In genomic region chr4:147335691-147336367, GRCm38 (mm10) we compare ENCODE assay signal across 13 mouse cellular contexts. TPM values are rescaled to one million over a fixed set of nuclear protein-coding genes. Genes with fewer than 3 reads are reported as not detected.
A peak's percentile ranks its signal among the peaks of the same experiment; 100 is the strongest.
DNase-seq lines count a peak whose midpoint lies in the region; ATAC-seq lines count a peak whose summit lies in the region.
"Not testable (repeated sequence)": the region's sequence is repeated elsewhere in the genome, so short reads cannot be mapped to it uniquely, and the experiment has no call there.
"Had no signal": no experiment of that assay in that cellular context is flagged by ENCODE, and none has a peak within 500 bp of the region (broad histone marks: within the 10 kb centered on the region; RNA-seq: fewer than 3 reads in every experiment).

No protein-coding gene starts in this region.

- H3K27ac ChIP-seq in embryonic facial prominence, embryonic 12.5 days; hindbrain, embryonic 12.5 days; kidney, embryonic 16.5 days (ENCODE audit: low read length); liver, embryonic 16.5 days (ENCODE audit: low read length); midbrain, embryonic 13.5 days; stomach, embryonic 16.5 days (ENCODE audit: low read length): not testable (repeated sequence)

- peaks cover 54% of the 10 kb centered on the region for H3K9me3 ChIP-seq in embryonic facial prominence, embryonic 12.5 days
- H3K9me3 ChIP-seq in hindbrain, embryonic 12.5 days (replicated peaks) = peaks cover 63% of the 10 kb centered on the region
- H3K9me3 ChIP-seq in kidney, embryonic 16.5 days (ENCODE audit: low read length) = peaks cover 48% of the 10 kb centered on the region
- peaks cover 28% of the 10 kb centered on the region for H3K9me3 ChIP-seq in liver, embryonic 16.5 days (replicated peaks; ENCODE audit: control insufficient read depth, low read length)
- peaks cover 61% of the 10 kb centered on the region for H3K9me3 ChIP-seq in midbrain, embryonic 13.5 days
- peaks cover 45% of the 10 kb centered on the region for H3K9me3 ChIP-seq in stomach, embryonic 16.5 days (replicated peaks; ENCODE audit: control insufficient read depth, low read length)

- ATAC-seq in embryonic facial prominence, embryonic 12.5 days (ENCODE audit: insufficient number of reproducible peaks, insufficient read depth, low FRiP score, low TSS enrichment) = peak; percentile 70
- peak; percentile 27; the same call in 1 of the 2 replicates for ATAC-seq in granulocyte monocyte progenitor cell, adult 5-6 weeks (replicated peaks; ENCODE audit: poor library complexity, severe bottlenecking)
- peak; percentile 71 for ATAC-seq in hindbrain, embryonic 12.5 days (ENCODE audit: low FRiP score)
- ATAC-seq in kidney, embryonic 16.5 days (ENCODE audit: low FRiP score, low TSS enrichment) = peak; percentile 46; the same call in 1 of the 2 replicates
- ATAC-seq in liver, embryonic 16.5 days (ENCODE audit: low read depth) = peak; percentile 28
- peak; percentile 50 for ATAC-seq in midbrain, embryonic 13.5 days
- ATAC-seq in stomach, embryonic 16.5 days (ENCODE audit: insufficient read depth, low FRiP score) = peak; percentile 40; the same call in 1 of the 2 replicates

- not testable (repeated sequence) for H3K27me3 ChIP-seq in embryonic facial prominence, embryonic 12.5 days; hindbrain, embryonic 12.5 days; kidney, embryonic 16.5 days (ENCODE audit: insufficient read depth, low read length); liver, embryonic 16.5 days (ENCODE audit: control insufficient read depth, insufficient read depth, low read depth, low read length); midbrain, embryonic 13.5 days; stomach, embryonic 16.5 days (ENCODE audit: control insufficient read depth, insufficient read depth, low read length)

- H3K36me3 ChIP-seq in embryonic facial prominence, embryonic 12.5 days; hindbrain, embryonic 12.5 days; kidney, embryonic 16.5 days (ENCODE audit: insufficient read depth, low read length); liver, embryonic 16.5 days (ENCODE audit: control insufficient read depth, insufficient read depth); midbrain, embryonic 13.5 days; stomach, embryonic 16.5 days (ENCODE audit: control insufficient read depth, insufficient read depth, low read length): not testable (repeated sequence)

- not testable (repeated sequence) for H3K4me1 ChIP-seq in embryonic facial prominence, embryonic 12.5 days; hindbrain, embryonic 12.5 days; kidney, embryonic 16.5 days (ENCODE audit: insufficient read depth, low read length); liver, embryonic 16.5 days (ENCODE audit: control insufficient read depth, low read depth, low read length); midbrain, embryonic 13.5 days (replicated peaks); stomach, embryonic 16.5 days (ENCODE audit: control insufficient read depth, insufficient read depth, low read length)

- H3K4me3 ChIP-seq in embryonic facial prominence, embryonic 12.5 days; hindbrain, embryonic 12.5 days; kidney, embryonic 16.5 days (ENCODE audit: low read length); liver, embryonic 16.5 days (ENCODE audit: low read depth, low read length); midbrain, embryonic 13.5 days (replicated peaks); stomach, embryonic 16.5 days (replicated peaks; ENCODE audit: low read length): not testable (repeated sequence)

- 31% methylated on average over 1 of the region's 1 CpGs for WGBS in embryonic facial prominence, embryonic 12.5 days
- WGBS in hindbrain, embryonic 12.5 days = 38% methylated on average over 1 of the region's 1 CpGs
- 52% methylated on average over 1 of the region's 1 CpGs for WGBS in kidney, embryonic 16.5 days
- 31% methylated on average over 1 of the region's 1 CpGs for WGBS in liver, embryonic 16.5 days (ENCODE audit: insufficient replicate concordance)
- 31% methylated on average over 1 of the region's 1 CpGs for WGBS in midbrain, embryonic 13.5 days
- 37% methylated on average over 1 of the region's 1 CpGs for WGBS in stomach, embryonic 16.5 days

- not testable (repeated sequence) for H3K4me2 ChIP-seq in embryonic facial prominence, embryonic 12.5 days (replicated peaks); hindbrain, embryonic 12.5 days (replicated peaks); kidney, embryonic 16.5 days (replicated peaks; ENCODE audit: low read depth, low read length); liver, embryonic 16.5 days (ENCODE audit: low read depth, low read length); midbrain, embryonic 13.5 days (replicated peaks); stomach, embryonic 16.5 days (ENCODE audit: low read depth, low read length)

- peak; percentile 10 for DNase-seq in 3T3-L1 (ENCODE audit: low read depth, low spot score)

- not testable (repeated sequence) for H3K9ac ChIP-seq in embryonic facial prominence, embryonic 12.5 days; hindbrain, embryonic 12.5 days; kidney, embryonic 16.5 days (replicated peaks; ENCODE audit: low read length); liver, embryonic 16.5 days (ENCODE audit: low read depth, low read length); midbrain, embryonic 13.5 days (replicated peaks); stomach, embryonic 16.5 days (ENCODE audit: low read length)

RNA-seq across cellular contexts. Expression of gene Zfp978, which starts 25.3 kb away (rescaled TPM):
- polyA plus RNA-seq in embryonic facial prominence, embryonic 12.5 days (2016; fragmentation: Nextera tagmentation; extraction: Ambion mirVana) = not detected in 2 replicates
- total RNA-seq in granulocyte monocyte progenitor cell, adult 5-6 weeks (2014; fragmentation: Nextera tagmentation) = not detected in 2 replicates
- total RNA-seq in granulocyte monocyte progenitor cell, adult 5-6 weeks (2017) = not detected in 2 replicates
- polyA plus RNA-seq in hindbrain, embryonic 12.5 days (2016; fragmentation: Nextera tagmentation; extraction: Ambion mirVana) = 0.21 TPM in 1 of 2 replicates, not detected in the other
- polyA plus RNA-seq in kidney, embryonic 16.5 days (2015; fragmentation: Nextera tagmentation; extraction: Ambion mirVana) = not detected in 2 replicates
- 0.07 TPM in 1 of 2 replicates, not detected in the other for polyA plus RNA-seq in liver, embryonic 16.5 days (2015; fragmentation: Nextera tagmentation; extraction: Ambion mirVana)
- polyA plus RNA-seq in midbrain, embryonic 13.5 days (2015; fragmentation: Nextera tagmentation; extraction: Ambion mirVana) = 0.13 TPM in 1 of 2 replicates, not detected in the other
- polyA plus RNA-seq in stomach, embryonic 16.5 days (2015; fragmentation: Nextera tagmentation; extraction: Ambion mirVana) = not detected in 2 replicates
- total RNA-seq: left cerebral cortex, adult 18-20 months had no signal
- polyA plus RNA-seq: cerebellum, adult 2 months; gonadal fat pad, adult 2 months; large intestine, adult 2 months; midbrain, embryonic 16.5 days had no signal

RNA-seq across cellular contexts. Expression of gene Zfp988, which starts 30.4 kb away (rescaled TPM):
- 0.13 TPM in 1 of 2 replicates, not detected in the other for polyA plus RNA-seq in embryonic facial prominence, embryonic 12.5 days (2016; fragmentation: Nextera tagmentation; extraction: Ambion mirVana)
- 0.51 TPM in 1 of 2 replicates, not detected in the other for total RNA-seq in granulocyte monocyte progenitor cell, adult 5-6 weeks (2014; fragmentation: Nextera tagmentation)
- 0.22 TPM in 1 of 2 replicates, not detected in the other for total RNA-seq in granulocyte monocyte progenitor cell, adult 5-6 weeks (2017)
- polyA plus RNA-seq in hindbrain, embryonic 12.5 days (2016; fragmentation: Nextera tagmentation; extraction: Ambion mirVana) = 0.08 TPM in 1 of 2 replicates, not detected in the other
- 0.17 and 0.24 TPM in 2 replicates for polyA plus RNA-seq in kidney, embryonic 16.5 days (2015; fragmentation: Nextera tagmentation; extraction: Ambion mirVana)
- 0.05 TPM in 1 of 2 replicates, not detected in the other for polyA plus RNA-seq in liver, embryonic 16.5 days (2015; fragmentation: Nextera tagmentation; extraction: Ambion mirVana)
- 0.14 TPM in 1 of 2 replicates, not detected in the other for polyA plus RNA-seq in midbrain, embryonic 13.5 days (2015; fragmentation: Nextera tagmentation; extraction: Ambion mirVana)
- 0.18 TPM in 1 of 2 replicates, not detected in the other for polyA plus RNA-seq in stomach, embryonic 16.5 days (2015; fragmentation: Nextera tagmentation; extraction: Ambion mirVana)
- polyA plus RNA-seq: gonadal fat pad, adult 2 months; large intestine, adult 2 months had no signal
